Mouse (Mus musculus) ES-E14 (cell line): ENCODE data around the gene Flot2. TPM values are rescaled to one million over a fixed set of nuclear protein-coding genes. Genes with fewer than 3 reads are reported as not detected.

Experiments
- DNase-seq: peaks from one replicate; pipeline ENCODE4 v3.0.0-alpha.2; 2013; ENCODE audit warnings: low read depth, low spot score
- H3K27ac ChIP-seq: 2 replicates; pipeline ENCODE4 v1.5.1; 2012; ENCODE audit warnings: low read depth, mild to moderate bottlenecking, low read length, moderate library complexity, mixed read lengths; ENCODE audit not compliant: poor library complexity, insufficient read depth, severe bottlenecking
- H3K36me3 ChIP-seq: 2 replicates; pipeline ENCODE4 v1.6.1; 2012; ENCODE audit warnings: mild to moderate bottlenecking, low read length, moderate library complexity, mixed read lengths; ENCODE audit not compliant: control insufficient read depth, poor library complexity, insufficient read depth, severe bottlenecking
- H3K4me1 ChIP-seq, 2 experiments: fragments of 150-350 bp in 1 of 2; sonication (generic) in 1 of 2; 2 replicates each; pipeline ENCODE4 v1.6.1; 2012; ENCODE audit warnings: low read length in 2 of 2, mild to moderate bottlenecking in 1 of 2, mixed read lengths in 1 of 2; ENCODE audit not compliant: control insufficient read depth in 2 of 2, insufficient read depth in 2 of 2, poor library complexity in 1 of 2
- H3K4me3 ChIP-seq, 2 experiments: fragments of 150-350 bp in 1 of 2; sonication (generic) in 1 of 2; 2 replicates each; pipeline ENCODE4 v1.5.1; 2012; ENCODE audit warnings: low read length in 2 of 2, low read depth in 1 of 2, mild to moderate bottlenecking in 1 of 2, mixed read lengths in 1 of 2; ENCODE audit not compliant: insufficient read depth in 1 of 2, poor library complexity in 1 of 2, severe bottlenecking in 1 of 2
- H3K9ac ChIP-seq: 2 replicates; pipeline ENCODE4 v1.6.1; 2012; ENCODE audit warnings: low read depth, mild to moderate bottlenecking, low read length, mixed read lengths; ENCODE audit not compliant: poor library complexity, insufficient read depth, severe bottlenecking
- H3K9me3 ChIP-seq: fragments of 150-350 bp; sonication (generic); 2 replicates; pipeline ENCODE4 v1.6.1; 2012; ENCODE audit warnings: low read depth, mild to moderate bottlenecking, low read length; ENCODE audit not compliant: control insufficient read depth, insufficient read depth
- CHD2 ChIP-seq: IDR thresholded peaks from 2 replicates; pipeline ENCODE4 v1.6.1; 2014; ENCODE audit warnings: mild to moderate bottlenecking, low read depth, low read length, inconsistent platforms
- HCFC1 ChIP-seq: IDR thresholded peaks from 2 replicates; pipeline ENCODE4 v1.6.1; 2012; ENCODE audit warnings: low read length, inconsistent platforms, borderline replicate concordance; ENCODE audit not compliant: insufficient read depth
- MAFK ChIP-seq: IDR thresholded peaks from 2 replicates; pipeline ENCODE4 v1.6.1; 2014; ENCODE audit warnings: mild to moderate bottlenecking, low read depth, low read length, inconsistent platforms; ENCODE audit not compliant: insufficient read depth
- ZC3H11A ChIP-seq: IDR thresholded peaks from 2 replicates; pipeline ENCODE4 v1.6.1; 2012; ENCODE audit warnings: low read depth, mild to moderate bottlenecking, inconsistent platforms, low read length, borderline replicate concordance
- ZNF384 ChIP-seq: IDR thresholded peaks from 2 replicates; pipeline ENCODE4 v1.6.1; 2012; ENCODE audit warnings: low read depth, low read length, inconsistent platforms
- in situ Hi-C, 2 experiments: fragments of 600-800 bp; cut with MboI; formaldehyde crosslinking; loops; one replicate each; pipeline ENCODE4 v1.15.1; 2025; ENCODE audit warnings: low sequenced_read_pairs in 2 of 2, inconsistent platforms in 1 of 2; ENCODE audit not compliant: unreplicated experiment in 2 of 2
- total RNA-seq: library from RNA; depleted of rRNA; stranded (reverse); fragments of 300-350 nt; gene quantifications from 2 replicates; pipeline ENCODE4 v1.2.3, GENCODE M21; 2012

The Flot2 gene
- total RNA-seq, 1 experiment, result 31.9 TPM

DNA sequence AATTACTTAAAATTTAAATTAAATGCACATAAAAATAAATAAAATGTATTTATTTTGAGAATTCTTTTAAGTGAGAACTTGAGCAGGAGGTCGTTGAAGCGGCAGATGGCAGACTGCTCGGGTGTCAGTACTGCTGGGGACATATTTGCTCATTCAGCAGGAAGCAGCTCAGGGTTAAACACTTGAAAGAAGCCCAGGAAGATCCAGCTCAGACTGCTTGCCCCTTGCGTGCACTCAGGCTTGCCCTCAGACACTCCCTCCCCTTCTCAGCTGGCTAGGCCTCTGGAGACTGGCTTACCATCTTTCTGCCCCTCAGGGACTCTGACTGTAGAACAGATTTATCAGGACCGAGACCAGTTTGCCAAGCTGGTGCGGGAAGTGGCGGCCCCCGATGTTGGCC, 19.2 kb downstream of the Flot2 start:
- DNase-seq, result no peak
- Histone ChIP-seq H3K9ac (no peak overlapping the region; the same call in 1 of the 2 replicates), H3K4me3 (peak overlapping the region in 1 of 2 experiments; percentile 18; a peak in 1 of 4 replicates), H3K4me1 (peaks cover 0 to 5% of the 10 kb centered on the region in 2 experiments; a peak in 1 of 4 replicates), H3K36me3 (peaks cover 18% of the 10 kb centered on the region), H3K27ac (no peak overlapping the region), H3K9me3 (no peaks in the 10 kb centered on the region)
- in situ Hi-C loops, result no loop called here
- TF ChIP-seq CHD2, result no peak
- TF ChIP-seq ZNF384, result no peak
- no peak for TF ChIP-seq HCFC1
- TF ChIP-seq MAFK, result no peak
- TF ChIP-seq ZC3H11A, result no peak

DNA sequence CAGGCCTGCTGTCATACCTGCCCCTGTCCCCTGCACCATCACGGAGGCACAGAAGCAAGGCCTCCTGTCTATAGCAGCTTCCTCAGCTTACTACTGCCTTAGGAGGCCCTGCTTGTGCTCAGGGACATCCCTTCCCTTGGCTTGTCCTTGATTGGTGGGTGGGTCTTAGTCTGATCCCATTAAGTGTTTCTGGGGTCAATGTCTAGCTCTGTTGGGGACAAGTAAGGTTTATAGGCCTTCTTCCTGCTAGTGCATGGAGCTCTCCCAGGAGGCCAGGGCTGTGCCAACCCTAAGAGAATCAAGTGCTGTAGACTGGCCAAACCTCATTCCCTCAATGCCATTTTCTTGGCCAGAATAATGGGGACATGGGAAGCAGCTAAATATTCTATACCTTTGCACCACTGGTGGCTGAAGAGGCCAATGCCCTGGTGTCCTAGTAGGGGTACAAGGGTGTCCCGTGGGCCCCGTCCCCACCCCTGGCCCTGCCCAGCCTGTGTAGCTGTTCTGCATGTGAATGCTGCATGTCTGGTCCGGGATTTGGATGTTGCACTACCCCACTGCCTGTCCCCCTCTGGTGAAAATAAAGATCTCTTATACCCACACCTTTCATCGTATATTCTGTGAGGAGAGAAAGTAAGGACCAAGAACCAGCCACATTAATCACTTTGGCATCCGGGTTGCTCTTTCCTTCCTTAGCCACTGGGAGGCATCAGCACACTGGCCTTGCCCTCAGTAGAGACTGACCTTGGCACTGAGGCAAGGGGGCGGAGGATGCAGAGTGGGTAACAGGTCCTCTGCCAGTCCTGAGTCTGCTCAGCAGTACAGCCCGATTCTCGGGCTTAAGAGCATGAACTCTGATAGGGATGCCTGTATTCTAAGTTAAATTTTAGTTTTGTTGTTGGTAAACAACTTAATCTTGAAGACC, 22.4 kb downstream of the Flot2 start:
- TF ChIP-seq ZC3H11A, result peak; percentile 56
- TF ChIP-seq ZNF384, result no peak
- peaks cover 0 to 2% of the 10 kb centered on the region in 2 experiments; a peak in 1 of 4 replicates for H3K4me1 ChIP-seq
- no peak overlapping the region for H3K27ac ChIP-seq
- peak; percentile 26 for DNase-seq
- H3K4me3 ChIP-seq, result no peak overlapping the region
- H3K9me3 ChIP-seq, result no peaks in the 10 kb centered on the region
- H3K36me3 ChIP-seq, result peaks cover 18% of the 10 kb centered on the region
- in situ Hi-C loops, result no loop called here
- no peak overlapping the region for H3K9ac ChIP-seq

DNA sequence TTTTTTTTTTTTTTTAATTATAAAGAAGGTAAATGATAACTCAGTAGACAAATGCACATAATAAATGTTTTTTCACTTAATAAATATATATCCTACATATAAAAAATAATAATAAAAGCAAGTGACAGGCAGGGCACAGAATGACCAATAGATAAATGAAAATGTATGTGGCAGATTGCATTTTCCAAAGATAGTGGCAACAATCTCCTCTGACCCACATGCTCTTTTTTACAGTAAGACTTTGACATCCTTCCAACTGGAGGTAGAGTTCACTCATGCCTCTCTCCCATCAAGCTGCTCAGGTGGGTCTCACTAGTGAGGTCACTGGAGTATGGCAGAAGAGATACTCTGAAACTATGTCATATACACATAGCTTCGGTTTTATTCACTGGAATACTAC, 24.8 kb downstream of the Flot2 start:
- Histone ChIP-seq H3K4me1 (no peaks in the 10 kb centered on the region), H3K27ac (no peak overlapping the region), H3K36me3 (peaks cover 15% of the 10 kb centered on the region), H3K9me3 (no peaks in the 10 kb centered on the region), H3K4me3 (no peak overlapping the region), H3K9ac (no peak overlapping the region)
- in situ Hi-C loops, result no loop called here
- no peak for DNase-seq
- TF ChIP-seq ZNF384, result no peak
- no peak for TF ChIP-seq MAFK
- no peak for TF ChIP-seq CHD2
- no peak for TF ChIP-seq HCFC1
- no peak for TF ChIP-seq ZC3H11A

DNA sequence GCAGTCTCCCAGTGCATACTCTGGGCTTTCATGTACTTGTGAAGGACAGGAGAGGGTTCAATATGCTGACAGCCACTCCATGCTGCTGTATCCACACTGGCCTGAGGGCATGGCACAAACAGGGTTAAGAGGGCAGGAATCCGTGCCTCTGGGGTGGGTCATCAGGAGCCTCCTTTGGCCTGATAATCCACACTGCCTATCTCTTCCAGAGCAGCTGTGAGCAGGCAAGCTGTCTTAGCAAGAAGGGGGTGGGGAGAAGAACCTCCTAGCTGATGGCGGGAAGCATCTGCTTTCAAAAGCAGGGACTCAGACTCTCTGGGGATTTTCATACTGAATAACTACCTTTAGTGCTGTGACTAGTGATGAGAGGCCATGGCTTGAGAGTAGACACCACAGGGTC, 28.2 kb downstream of the Flot2 start:
- no peak for DNase-seq
- H3K9ac ChIP-seq, result no peak overlapping the region
- no peaks in the 10 kb centered on the region for H3K9me3 ChIP-seq
- no peak for TF ChIP-seq ZC3H11A
- no peaks in the 10 kb centered on the region for H3K4me1 ChIP-seq
- no peak overlapping the region for H3K27ac ChIP-seq
- H3K36me3 ChIP-seq, result no peaks in the 10 kb centered on the region
- in situ Hi-C loops, result no loop called here
- H3K4me3 ChIP-seq, result no peak overlapping the region

DNA sequence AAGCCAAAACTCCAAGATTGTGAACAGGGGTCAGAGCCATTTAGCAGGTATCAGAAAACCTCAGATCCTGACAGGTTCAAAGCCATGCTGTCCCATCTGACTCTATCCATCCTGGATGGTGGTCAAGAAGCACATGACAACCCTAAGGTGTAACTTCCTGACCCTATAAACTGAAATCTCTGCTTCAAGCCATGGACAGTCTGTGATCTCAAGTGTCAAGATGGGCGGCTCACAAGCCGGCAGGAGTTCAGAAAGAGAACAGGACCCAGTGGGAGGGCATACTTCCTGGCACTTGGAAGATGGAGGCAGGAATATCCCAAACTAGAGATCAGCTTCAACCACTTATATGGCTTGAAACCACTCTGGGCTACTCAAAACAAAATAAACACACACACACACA, 28.9 kb downstream of the Flot2 start:
- in situ Hi-C loops, result no loop called here
- Histone ChIP-seq H3K9me3 (no peaks in the 10 kb centered on the region), H3K9ac (no peak overlapping the region), H3K4me1 (peaks cover 0 to under 1% of the 10 kb centered on the region in 2 experiments; a peak in 1 of 4 replicates), H3K4me3 (no peak overlapping the region), H3K27ac (no peak overlapping the region), H3K36me3 (no peaks in the 10 kb centered on the region)
- TF ChIP-seq MAFK, result no peak
- TF ChIP-seq HCFC1, result no peak
- no peak for TF ChIP-seq ZC3H11A
- no peak for TF ChIP-seq ZNF384
- no peak for TF ChIP-seq CHD2
- no peak for DNase-seq
